Mouse (Mus musculus) gastrocnemius, adult 8-10 months (tissue): ENCODE data around the gene Impdh1. TPM values are rescaled to one million over a fixed set of nuclear protein-coding genes. Genes with fewer than 3 reads are reported as not detected.
"Not testable (repeated sequence)": the region's sequence is repeated elsewhere in the genome, so short reads cannot be mapped to it uniquely, and the experiment has no call there.

ENCODE experiments used
- DNase-seq, 2 experiments: peaks; one replicate each; pipeline ENCODE4 v3.0.0; 2022; ENCODE audit warnings: low spot score in 2 of 2
- total RNA-seq, 4 experiments: library from RNA; stranded (reverse); gene quantifications; 2 replicates each; pipeline ENCODE4 v1.2.4; 2022

Gene Impdh1
- total RNA-seq: 10 to 100 TPM in 3 of 4 experiments, 1 to 10 TPM in 1; 9.7 to 13.5 (median 10.9) TPM

GRCm38 (mm10) chr6:29215881-29216501, at the start of gene Impdh1:
TSS of gene Impdh1 (minus strand) at chr6:29216364.
- DNase-seq: peak; percentile 55 to 66

- DNase-seq: no peak
Measured at GRCm38 (mm10) chr6:29264456-29264781, 48.3 kb upstream of the Impdh1 start.

- peak; percentile 53 to 71 for DNase-seq
Measured at GRCm38 (mm10) chr6:29263650-29264455, 47.7 kb upstream of the Impdh1 start.

GRCm38 (mm10) chr6:29261831-29262230, 45.7 kb upstream of the Impdh1 start:
- no peak for DNase-seq

- no peak for DNase-seq
Measured at GRCm38 (mm10) chr6:29259418-29259817, 43.3 kb upstream of the Impdh1 start.

GRCm38 (mm10) chr6:29247072-29247471, 30.9 kb upstream of the Impdh1 start:
- DNase-seq: no peak

GRCm38 (mm10) chr6:29246585-29246984, 30.4 kb upstream of the Impdh1 start:
- DNase-seq: no peak

GRCm38 (mm10) chr6:29246183-29246582, 30.0 kb upstream of the Impdh1 start:
- no peak for DNase-seq

- no peak for DNase-seq
Measured at GRCm38 (mm10) chr6:29245272-29246120, 29.3 kb upstream of the Impdh1 start.

GRCm38 (mm10) chr6:29242265-29242664, 26.1 kb upstream of the Impdh1 start:
- no peak for DNase-seq

GRCm38 (mm10) chr6:29241697-29242096, 25.5 kb upstream of the Impdh1 start:
- DNase-seq: no peak

- DNase-seq: peak in 1 of 2 experiments; percentile 13
Measured at GRCm38 (mm10) chr6:29240806-29241205, 24.6 kb upstream of the Impdh1 start.

- DNase-seq: no peak
Measured at GRCm38 (mm10) chr6:29234272-29234671, 18.1 kb upstream of the Impdh1 start.

- DNase-seq: no peak
Measured at GRCm38 (mm10) chr6:29233710-29234109, 17.5 kb upstream of the Impdh1 start.

- DNase-seq: no peak
Measured at GRCm38 (mm10) chr6:29232321-29232720, 16.2 kb upstream of the Impdh1 start.

GRCm38 (mm10) chr6:29231799-29232198, 15.6 kb upstream of the Impdh1 start:
- DNase-seq: no peak

GRCm38 (mm10) chr6:29230386-29230785, 14.2 kb upstream of the Impdh1 start:
- no peak for DNase-seq

GRCm38 (mm10) chr6:29229265-29229913, 13.2 kb upstream of the Impdh1 start:
- no peak for DNase-seq

GRCm38 (mm10) chr6:29217717-29218116, 1.6 kb upstream of the Impdh1 start:
- DNase-seq: not testable (repeated sequence)

GRCm38 (mm10) chr6:29215181-29215580, 983 bp downstream of the Impdh1 start:
- DNase-seq: no peak

GRCm38 (mm10) chr6:29214776-29215175, 1.4 kb downstream of the Impdh1 start:
- DNase-seq: no peak
